In genomic region chr11:50646148-50646547, GRCm38 (mm10) we compare ENCODE assay signal across 11 mouse cellular contexts. TPM values are rescaled to one million over a fixed set of nuclear protein-coding genes. Genes with fewer than 3 reads are reported as not detected.
DNase-seq lines count a peak whose midpoint lies in the region; ATAC-seq and TF ChIP-seq lines count a peak whose summit lies in the region.
"Had no signal": no experiment of that assay in that cellular context is flagged by ENCODE, and none has a peak within 500 bp of the region (broad histone marks: within the 10 kb centered on the region; RNA-seq: fewer than 3 reads in every experiment).

No protein-coding gene starts in this region.

- H3K9ac ChIP-seq in heart, adult 2 months (ENCODE audit: low read depth, low read length): no peak overlapping the region
- no peak overlapping the region for H3K9ac ChIP-seq in heart, embryonic 12.5 days
- H3K9ac ChIP-seq: liver, embryonic 15.5 days; neural tube, embryonic 12.5 days had no signal

- no peak overlapping the region for H3K4me2 ChIP-seq in heart, embryonic 12.5 days
- H3K4me2 ChIP-seq: liver, embryonic 15.5 days; neural tube, embryonic 12.5 days had no signal

- no peak for TF ChIP-seq EP300 in heart, adult 2 months (IDR thresholded peaks at IDR 0.05; ENCODE audit: insufficient read depth, low read depth, low read length)

- no peak overlapping the region for H3K27ac ChIP-seq in heart, adult 2 months
- H3K27ac ChIP-seq in heart, embryonic 12.5 days (ENCODE audit: poor library complexity, severe bottlenecking): no peak overlapping the region
- H3K27ac ChIP-seq: liver, embryonic 15.5 days; neural tube, embryonic 12.5 days had no signal

- intact Hi-C loops in heart, adult 2 months (cut with DNase I): no loop called here

- ATAC-seq in heart, embryonic 12.5 days (ENCODE audit: insufficient number of reproducible peaks, low FRiP score): no peak
- no peak for ATAC-seq in monocyte, adult 5-6 weeks (replicated peaks; ENCODE audit: insufficient number of reproducible peaks, low FRiP score, low TSS enrichment, poor library complexity, severe bottlenecking)
- ATAC-seq: forebrain, embryonic 16.5 days had no signal

- peaks cover 7% of the 10 kb centered on the region for H3K9me3 ChIP-seq in heart, embryonic 12.5 days (replicated peaks)
- H3K9me3 ChIP-seq: liver, embryonic 15.5 days had no signal

- no peak for TF ChIP-seq POLR2A in heart, adult 2 months (IDR thresholded peaks at IDR 0.05; ENCODE audit: insufficient read depth, low read depth, low read length)

- no peak overlapping the region for H3K4me3 ChIP-seq in heart, adult 2 months
- no peak overlapping the region for H3K4me3 ChIP-seq in heart, embryonic 12.5 days
- H3K4me3 ChIP-seq: liver, embryonic 15.5 days; neural tube, embryonic 12.5 days had no signal

- no peaks in the 10 kb centered on the region for H3K36me3 ChIP-seq in heart, adult 2 months (ENCODE audit: control insufficient read depth, insufficient read depth, low read length)
- no peaks in the 10 kb centered on the region for H3K36me3 ChIP-seq in heart, embryonic 12.5 days
- H3K36me3 ChIP-seq: liver, embryonic 15.5 days; neural tube, embryonic 12.5 days had no signal

- no peaks in the 10 kb centered on the region; the same call in 1 of the 2 replicates for H3K79me2 ChIP-seq in heart, adult 2 months (replicated peaks; ENCODE audit: control insufficient read depth, insufficient read depth, low read length)

- peak; percentile 69 to 77 for DNase-seq in heart, adult 2 months
- peak; percentile 22 for DNase-seq in right cerebral cortex, postnatal 14 days
- no peak for DNase-seq in right cerebral cortex, postnatal 36 days (ENCODE audit: low spot score in 2 of 2)
- peak; percentile 79 for DNase-seq in heart, postnatal 4 days
- DNase-seq in testis, postnatal 14 days (ENCODE audit: low spot score): peak; percentile 41
- no peak for DNase-seq in thymus, postnatal 25 days

- no peaks in the 10 kb centered on the region for H3K27me3 ChIP-seq in heart, adult 2 months (ENCODE audit: control insufficient read depth, insufficient read depth, low read length)
- H3K27me3 ChIP-seq in heart, embryonic 12.5 days (replicated peaks): no peaks in the 10 kb centered on the region
- H3K27me3 ChIP-seq: liver, embryonic 15.5 days; neural tube, embryonic 12.5 days had no signal

- 35% methylated on average over 4 of the region's 4 CpGs for WGBS in heart, adult 2 months
- WGBS in heart, embryonic 12.5 days: 56% methylated on average over 4 of the region's 4 CpGs

- peaks cover 6% of the 10 kb centered on the region for H3K4me1 ChIP-seq in heart, adult 2 months (ENCODE audit: control insufficient read depth, insufficient read depth, low read length)
- no peaks in the 10 kb centered on the region for H3K4me1 ChIP-seq in heart, embryonic 12.5 days (replicated peaks)
- H3K4me1 ChIP-seq: liver, embryonic 15.5 days; neural tube, embryonic 12.5 days had no signal

- TF ChIP-seq CTCF in heart, adult 2 months (IDR thresholded peaks at IDR 0.05): no peak

RNA-seq across cellular contexts. Expression of gene Adamts2, which starts 44.3 kb away (rescaled TPM):
- total RNA-seq in heart, adult 2 months (2021): 10 to 100 TPM in 1 of 2 experiments, 1 to 10 TPM in 1; 8.0 to 10.6 TPM
- 14.4 and 18.9 TPM in 2 replicates for polyA plus RNA-seq in heart, adult 2 months (2012; rRNA removed)
- 7.4 and 7.5 TPM in 2 replicates for polyA plus RNA-seq in heart, embryonic 12.5 days (2016; fragmentation: Nextera tagmentation; extraction: Ambion mirVana)
- 10 to 100 TPM; 28.5 to 32.0 TPM for total RNA-seq in heart, postnatal 4 days (2021)
- total RNA-seq in monocyte, adult 5-6 weeks (2017): 0.11 TPM in 1 of 3 replicates, not detected in the others

Comparison
In these comparisons a context has a peak if more than half of its experiments do, and no peak if none do; other contexts are left out.
1. DNase-seq: peak in heart, adult 2 months (2 of 2), right cerebral cortex, postnatal 14 days (single experiment), heart, postnatal 4 days (single experiment) and testis, postnatal 14 days (single experiment); none in right cerebral cortex, postnatal 36 days (0 of 2) and thymus, postnatal 25 days (single experiment).